Mouse (Mus musculus) embryonic facial prominence, embryonic 11.5 days (tissue): ENCODE results near the gene Tnnt1. TPM values are rescaled to one million over a fixed set of nuclear protein-coding genes. Genes with fewer than 3 reads are reported as not detected.
A peak's percentile ranks its signal among the peaks of the same experiment; 100 is the strongest.

ENCODE experiments used
- ATAC-seq: fragments of 200-750 bp; cut with Nextera tagmentation; replicated peaks from 2 replicates; pipeline ENCODE4 v1.8.0; 2017; ENCODE audit warnings: low read depth; ENCODE audit not compliant: insufficient number of reproducible peaks, low FRiP score, low TSS enrichment
- DNase-seq: peaks from one replicate; pipeline ENCODE4 v3.0.0-alpha.2; 2015; ENCODE audit warnings: low spot score
- H3K27ac ChIP-seq: fragments of 300-500 bp; sonication (generic); replicated peaks from 2 replicates; pipeline ENCODE4 v1.5.1; 2014; ENCODE audit warnings: mild to moderate bottlenecking, low read depth, low read length, control low read depth
- H3K27me3 ChIP-seq: fragments of 300-500 bp; sonication (generic); 2 replicates; pipeline ENCODE4 v1.6.1; 2014; ENCODE audit warnings: mild to moderate bottlenecking, low read length, moderate library complexity, mixed read lengths; ENCODE audit not compliant: control insufficient read depth, insufficient read depth
- H3K36me3 ChIP-seq: fragments of 300-500 bp; sonication (generic); replicated peaks from 2 replicates; pipeline ENCODE4 v1.6.1; 2014; ENCODE audit warnings: low read depth, mild to moderate bottlenecking, low read length, moderate library complexity, mixed read lengths; ENCODE audit not compliant: control insufficient read depth, insufficient read depth
- H3K4me1 ChIP-seq: fragments of 300-500 bp; sonication (generic); 2 replicates; pipeline ENCODE4 v1.6.1; 2014; ENCODE audit warnings: low read length, mixed read lengths; ENCODE audit not compliant: control insufficient read depth, insufficient read depth
- H3K4me2 ChIP-seq: fragments of 300-500 bp; sonication (generic); 2 replicates; pipeline ENCODE4 v1.6.1; 2014; ENCODE audit warnings: low read depth, mild to moderate bottlenecking, control low read depth, low read length, moderate library complexity
- H3K4me3 ChIP-seq: fragments of 300-500 bp; sonication (generic); 2 replicates; pipeline ENCODE4 v1.5.1; 2014; ENCODE audit warnings: low read depth, low read length, control low read depth
- H3K9ac ChIP-seq: fragments of 300-500 bp; sonication (generic); replicated peaks from 2 replicates; pipeline ENCODE4 v1.6.1; 2014; ENCODE audit warnings: mild to moderate bottlenecking, control low read depth, low read length
- H3K9me3 ChIP-seq: fragments of 300-500 bp; sonication (generic); replicated peaks from 2 replicates; pipeline ENCODE4 v1.6.1; 2016; ENCODE audit warnings: mild to moderate bottlenecking, low read length, inconsistent platforms, mixed read lengths; ENCODE audit not compliant: control insufficient read depth
- WGBS: fragments of 180-500 bp; shearing (Covaris S2); extraction: QIAGEN DNeasy Blood & Tissue Kit; methylation state at CpG from one replicate; pipeline ENCODE4 v1.1.7; 2014; 5-methylcytosine and 5-hydroxymethylcytosine counted together
- polyA plus RNA-seq: library from polyadenylated mRNA; unstranded; fragments of >200 nt; fragmentation: Nextera tagmentation; extraction: Ambion mirVana; gene quantifications from 2 replicates; pipeline ENCODE4 v1.2.1, GENCODE M21; 2014

The Tnnt1 gene
- polyA plus RNA-seq, 1 experiment from 2014 or later, result 61.5 TPM

DNA sequence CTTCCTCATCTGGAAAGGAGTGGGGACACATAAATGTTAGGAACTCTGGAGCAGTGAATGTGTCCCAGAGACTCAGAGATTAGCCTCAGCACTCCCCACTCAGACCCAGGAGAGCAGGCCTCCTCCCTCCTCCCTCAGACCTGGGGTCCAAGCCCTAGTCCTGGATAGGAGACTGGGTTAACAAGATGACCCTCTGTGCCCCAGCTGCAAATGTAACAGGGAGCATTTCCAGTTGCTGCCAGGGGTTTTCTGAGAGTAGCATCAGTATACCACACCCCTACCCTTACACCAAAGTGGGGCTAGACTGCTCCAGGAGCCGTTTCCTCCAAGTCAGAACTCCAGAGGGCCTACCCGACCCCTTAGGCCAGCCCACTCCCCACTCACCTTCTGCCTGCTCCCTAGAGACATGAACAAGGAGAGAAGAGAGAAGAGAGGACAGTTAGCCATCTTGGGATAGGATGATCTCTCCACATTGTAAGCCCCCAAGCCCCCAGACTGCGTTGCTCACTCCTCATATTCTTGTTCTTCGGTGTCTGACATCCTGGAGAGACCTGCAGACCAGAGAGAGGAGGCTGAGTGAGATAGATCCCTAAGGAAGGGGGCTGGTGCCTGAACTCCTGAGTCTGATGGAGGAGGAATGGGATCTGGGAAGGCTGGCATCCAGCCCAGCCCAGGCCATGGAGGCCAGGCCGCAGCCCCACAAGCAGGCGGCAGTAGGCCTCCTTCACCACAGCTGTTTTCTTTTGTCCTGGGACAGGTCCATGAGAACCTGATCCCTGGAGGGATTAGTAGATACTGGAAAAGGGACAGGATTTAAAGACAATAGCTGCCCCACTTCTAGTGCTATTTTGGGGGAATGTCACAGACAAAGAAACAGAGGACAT is 2.1 kb downstream of the Tnnt1 start:
- no peak for DNase-seq
- Histone ChIP-seq H3K4me2 (no peak overlapping the region), H3K9me3 (no peaks in the 10 kb centered on the region), H3K27me3 (no peaks in the 10 kb centered on the region), H3K9ac (no peak overlapping the region), H3K4me1 (no peaks in the 10 kb centered on the region), H3K27ac (no peak overlapping the region), H3K36me3 (no peaks in the 10 kb centered on the region), H3K4me3 (no peak overlapping the region)
- 61% methylated on average over 6 of the region's 6 CpGs for whole genome bisulfite sequencing
- ATAC-seq, result no peak

DNA sequence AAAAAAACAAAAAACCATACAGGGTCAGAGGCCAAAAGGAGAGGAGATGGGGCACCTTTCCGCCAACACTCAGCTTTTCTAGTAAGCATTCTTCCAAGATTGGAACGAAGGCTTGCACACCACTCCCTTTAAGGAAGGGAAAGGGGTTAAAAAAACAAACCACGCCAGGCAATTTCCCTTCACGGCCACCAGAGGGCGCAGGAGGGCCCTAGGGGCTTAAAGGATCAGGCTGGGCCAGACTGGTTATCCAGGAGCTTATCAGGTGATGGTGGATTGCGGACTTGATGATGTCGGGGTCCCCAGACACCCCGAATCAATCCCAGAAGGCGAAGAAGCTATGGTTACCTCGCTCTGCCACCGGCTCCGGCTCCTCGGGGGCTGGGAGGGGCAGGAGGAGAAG is 2.9 kb downstream of the Tnnt1 start:
- H3K27ac ChIP-seq, result no peak overlapping the region
- no peak for ATAC-seq
- H3K4me1 ChIP-seq, result no peaks in the 10 kb centered on the region
- DNase-seq, result peak; percentile 71
- H3K4me3 ChIP-seq, result no peak overlapping the region
- no peak overlapping the region for H3K4me2 ChIP-seq
- WGBS, result 29% methylated on average over 13 of the region's 13 CpGs
- H3K27me3 ChIP-seq, result no peaks in the 10 kb centered on the region
- no peaks in the 10 kb centered on the region for H3K9me3 ChIP-seq
- H3K9ac ChIP-seq, result no peak overlapping the region
- H3K36me3 ChIP-seq, result no peaks in the 10 kb centered on the region

DNA sequence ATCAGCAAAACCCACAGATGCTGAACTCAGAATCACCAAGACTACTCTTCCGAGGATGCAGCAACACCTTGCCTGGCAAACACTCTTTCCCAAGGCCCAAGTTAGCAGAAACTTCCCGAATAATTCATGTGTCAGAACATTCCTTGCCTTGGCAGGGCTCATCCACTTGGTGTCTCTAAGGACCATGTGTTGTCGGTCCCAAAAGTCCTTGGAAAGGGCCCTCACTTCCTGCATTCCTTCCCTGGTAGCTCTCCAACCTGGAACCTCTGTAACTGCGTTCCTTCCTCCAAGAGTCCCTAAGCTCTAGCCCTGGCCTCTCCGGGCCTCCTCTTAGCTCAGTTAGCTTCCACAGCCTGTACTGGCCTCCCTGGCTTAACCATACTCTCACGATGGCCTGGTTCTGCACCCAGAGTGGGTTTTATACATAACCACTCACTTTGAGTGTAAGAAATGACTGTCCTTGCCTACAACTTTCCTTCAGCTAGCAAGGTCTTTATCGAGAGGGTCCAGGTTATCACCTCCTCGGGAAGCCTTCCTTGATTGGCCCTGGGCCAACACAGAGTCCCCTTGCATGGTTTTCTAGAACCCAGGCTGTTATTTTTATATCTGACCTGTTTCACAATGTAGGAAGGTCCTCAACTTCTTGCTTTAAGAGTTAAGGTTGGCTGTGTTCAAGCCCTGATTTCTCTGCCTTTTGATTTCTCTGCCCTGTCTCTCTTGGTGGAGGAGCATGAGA is 4.5 kb downstream of the Tnnt1 start:
- 77% methylated on average over 8 of the region's 8 CpGs for WGBS
- H3K4me2 ChIP-seq, result no peak overlapping the region
- H3K4me1 ChIP-seq, result no peaks in the 10 kb centered on the region
- no peak overlapping the region for H3K27ac ChIP-seq
- DNase-seq, result no peak
- H3K4me3 ChIP-seq, result no peak overlapping the region
- H3K9ac ChIP-seq, result no peak overlapping the region
- no peak for ATAC-seq
- no peaks in the 10 kb centered on the region for H3K9me3 ChIP-seq
- H3K36me3 ChIP-seq, result no peaks in the 10 kb centered on the region
- no peaks in the 10 kb centered on the region for H3K27me3 ChIP-seq

DNA sequence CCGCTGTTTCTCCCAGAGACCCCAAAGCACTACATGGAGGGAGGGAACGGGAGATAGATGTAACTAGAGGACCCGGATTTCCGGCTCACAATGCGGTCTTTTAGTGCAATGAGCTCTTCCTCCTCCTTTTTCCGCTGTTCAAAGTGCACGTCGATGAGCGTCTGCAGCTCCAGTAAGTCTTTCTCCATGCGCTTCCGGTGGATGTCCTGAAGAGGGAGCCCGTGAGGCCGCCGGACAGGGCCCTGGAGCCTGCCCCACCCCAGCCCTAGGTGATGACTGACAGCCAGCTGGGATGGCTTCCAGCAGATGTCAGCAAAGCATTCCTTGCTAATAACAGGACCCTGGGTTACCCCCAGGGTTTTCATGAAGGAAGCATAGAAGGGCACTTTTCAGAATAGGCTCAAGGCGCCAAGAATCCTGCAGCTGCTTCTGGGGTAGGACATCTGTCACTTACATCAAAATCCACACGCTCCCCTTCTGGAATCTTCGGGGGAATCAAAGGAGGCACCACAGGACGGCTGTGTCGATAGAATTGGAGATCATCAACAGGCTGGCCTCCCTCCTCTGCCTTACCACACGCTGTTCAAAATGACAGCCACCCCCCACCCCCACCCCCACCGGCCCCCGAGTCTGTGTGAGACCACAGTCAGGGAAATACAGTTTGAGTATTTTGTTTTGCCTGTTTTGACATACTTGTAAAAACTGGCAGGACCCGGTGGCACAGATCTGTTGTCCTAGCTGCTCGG is 6.1 kb downstream of the Tnnt1 start:
- Histone ChIP-seq H3K4me3 (no peak overlapping the region), H3K4me2 (no peak overlapping the region), H3K27ac (no peak overlapping the region), H3K9me3 (no peaks in the 10 kb centered on the region), H3K36me3 (no peaks in the 10 kb centered on the region), H3K4me1 (no peaks in the 10 kb centered on the region), H3K9ac (no peak overlapping the region), H3K27me3 (no peaks in the 10 kb centered on the region)
- DNase-seq (peak; percentile 86), ATAC-seq (peak; percentile 84)
- 15% methylated on average over 24 of the region's 24 CpGs for WGBS

DNA sequence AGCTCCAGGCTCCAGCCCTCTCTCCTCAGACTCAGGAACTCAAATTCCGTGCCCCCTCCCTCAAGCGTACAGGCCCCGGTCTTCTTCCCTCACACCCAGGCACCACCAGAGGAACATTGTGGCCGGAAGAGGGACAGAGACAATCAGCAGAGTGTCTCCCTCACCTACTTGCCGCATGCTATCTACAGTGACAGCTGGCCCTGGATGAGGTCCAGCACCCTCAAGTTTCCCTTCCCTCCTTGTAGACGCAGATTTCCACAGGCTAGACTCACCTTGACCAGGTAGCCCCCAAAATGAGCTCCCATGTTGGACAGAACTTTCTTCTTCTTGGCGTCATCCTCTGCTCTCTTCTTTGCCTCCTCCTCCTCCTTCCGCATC is 7.5 kb downstream of the Tnnt1 start:
- Histone ChIP-seq H3K27ac (no peak overlapping the region), H3K4me1 (no peaks in the 10 kb centered on the region), H3K9me3 (no peaks in the 10 kb centered on the region), H3K27me3 (no peaks in the 10 kb centered on the region), H3K36me3 (no peaks in the 10 kb centered on the region), H3K4me3 (no peak overlapping the region), H3K9ac (no peak overlapping the region), H3K4me2 (no peak overlapping the region)
- no peak for DNase-seq
- ATAC-seq, result no peak; the same call in 1 of the 2 replicates
- WGBS, result 91% methylated on average over 8 of the region's 8 CpGs

DNA sequence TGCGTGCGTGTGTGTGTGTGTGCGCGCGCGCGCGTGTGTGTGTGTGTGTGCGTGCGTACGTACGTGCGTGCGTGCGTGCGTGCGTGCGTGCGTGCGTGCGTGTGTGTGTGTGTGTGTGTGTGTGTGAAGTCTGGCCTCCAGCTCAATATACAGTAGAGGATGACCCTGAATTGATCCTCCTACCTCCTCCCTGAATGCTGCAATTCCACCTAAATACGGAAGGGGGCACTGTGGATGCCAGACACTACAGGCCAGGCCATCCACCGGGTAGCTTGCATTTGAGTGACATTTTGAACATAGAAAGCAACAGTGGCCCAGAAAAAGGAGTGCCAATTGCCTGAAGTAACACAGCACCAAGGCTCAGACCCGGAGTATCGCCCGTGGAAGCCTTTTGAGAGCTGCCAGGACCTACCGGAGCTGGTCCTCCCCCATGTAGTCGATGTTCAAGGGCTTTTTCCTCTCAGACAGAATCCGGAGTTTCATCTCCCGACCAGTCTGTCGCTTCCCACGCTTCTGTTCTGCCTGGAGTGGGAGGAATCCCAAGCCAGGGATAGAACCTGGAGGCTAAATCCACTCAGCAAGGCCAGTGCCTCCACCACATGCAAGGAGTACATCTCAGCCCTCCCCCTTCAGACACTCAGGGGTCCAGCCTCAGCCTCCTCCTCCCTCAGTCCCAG is 8.0 kb downstream of the Tnnt1 start:
- Histone ChIP-seq H3K4me3 (no peak overlapping the region), H3K9me3 (no peaks in the 10 kb centered on the region), H3K27me3 (no peaks in the 10 kb centered on the region), H3K27ac (no peak overlapping the region), H3K4me2 (no peak overlapping the region), H3K9ac (no peak overlapping the region), H3K36me3 (no peaks in the 10 kb centered on the region), H3K4me1 (no peaks in the 10 kb centered on the region)
- peak; percentile 15 for DNase-seq
- no peak for ATAC-seq
- WGBS, result 84% methylated on average over 25 of the region's 32 CpGs

DNA sequence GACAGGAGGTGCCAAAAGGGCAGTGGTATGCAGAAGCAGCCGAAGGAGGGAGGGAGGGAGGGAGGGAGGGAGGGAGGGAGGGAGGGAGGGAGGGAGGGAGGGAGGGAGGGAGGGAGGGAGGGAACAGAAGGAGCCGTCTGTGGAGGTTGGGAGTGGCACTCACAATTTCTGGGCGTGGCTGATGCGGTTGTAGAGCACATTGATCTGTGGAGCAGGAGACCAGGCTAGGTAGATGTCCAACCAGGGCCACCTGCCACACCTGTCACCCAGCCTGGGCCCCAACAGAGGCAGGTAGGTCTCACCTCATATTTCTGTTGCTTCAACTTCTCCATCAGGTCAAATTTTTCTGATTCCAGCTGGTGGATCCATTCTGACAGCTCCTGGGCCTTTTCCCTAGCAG is 9.0 kb downstream of the Tnnt1 start:
- no peaks in the 10 kb centered on the region for H3K9me3 ChIP-seq
- no peak overlapping the region for H3K4me3 ChIP-seq
- no peak overlapping the region for H3K27ac ChIP-seq
- H3K9ac ChIP-seq, result no peak overlapping the region
- H3K4me2 ChIP-seq, result no peak overlapping the region
- 63% methylated on average over 3 of the region's 4 CpGs for WGBS
- DNase-seq, result no peak
- no peaks in the 10 kb centered on the region for H3K36me3 ChIP-seq
- no peaks in the 10 kb centered on the region for H3K27me3 ChIP-seq
- H3K4me1 ChIP-seq, result no peaks in the 10 kb centered on the region
- ATAC-seq, result no peak
